Mouse (Mus musculus) cerebellum, adult 8-10 months (tissue): ENCODE measurements around the gene Izumo1r.

Experiments used
- DNase-seq: peaks from one replicate; pipeline ENCODE4 v3.0.0; 2022

The Izumo1r gene

DNA sequence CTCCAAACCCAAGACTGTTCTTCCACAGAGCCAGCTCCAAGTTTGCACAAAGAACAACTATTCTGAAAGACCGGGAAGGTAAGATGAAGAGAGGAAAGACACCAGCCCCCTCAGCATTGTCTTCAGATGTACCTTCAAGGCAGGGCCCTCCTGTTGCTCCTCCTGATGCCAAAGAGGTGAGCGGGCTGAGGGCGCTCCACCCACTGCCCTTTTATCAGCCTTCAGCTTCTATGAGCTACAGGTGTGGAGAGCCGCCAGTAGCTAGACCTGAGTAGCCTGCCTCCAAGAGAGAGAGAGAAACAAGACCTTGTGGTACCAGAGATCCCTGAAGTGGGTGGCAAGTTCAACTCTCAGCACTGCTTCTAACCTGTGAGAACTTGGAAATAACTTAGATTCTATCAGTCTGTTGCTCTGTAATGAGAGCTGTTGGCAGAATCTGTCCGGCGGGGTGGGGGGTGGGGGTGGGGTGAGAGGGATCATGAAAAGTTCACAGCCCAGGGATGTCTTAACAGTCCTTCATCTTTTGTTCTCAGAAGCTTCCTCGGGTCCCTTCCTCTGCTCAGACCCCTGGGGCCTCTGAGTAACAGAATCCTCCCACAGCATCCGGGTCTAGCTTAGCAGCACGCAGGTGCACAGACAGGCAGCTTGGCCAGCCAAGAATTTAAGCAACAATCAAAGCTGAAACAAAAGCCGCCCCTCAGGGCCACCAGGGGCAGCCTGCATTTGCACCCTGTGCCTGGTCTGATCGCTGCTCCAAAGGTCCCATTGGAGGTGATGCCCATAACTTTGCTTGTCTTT, at the start of gene Izumo1r:
Gene Izumo1r, minus strand, starts transcription at position 369 of the 798 bp plus-strand sequence.
- no peak for DNase-seq

DNA sequence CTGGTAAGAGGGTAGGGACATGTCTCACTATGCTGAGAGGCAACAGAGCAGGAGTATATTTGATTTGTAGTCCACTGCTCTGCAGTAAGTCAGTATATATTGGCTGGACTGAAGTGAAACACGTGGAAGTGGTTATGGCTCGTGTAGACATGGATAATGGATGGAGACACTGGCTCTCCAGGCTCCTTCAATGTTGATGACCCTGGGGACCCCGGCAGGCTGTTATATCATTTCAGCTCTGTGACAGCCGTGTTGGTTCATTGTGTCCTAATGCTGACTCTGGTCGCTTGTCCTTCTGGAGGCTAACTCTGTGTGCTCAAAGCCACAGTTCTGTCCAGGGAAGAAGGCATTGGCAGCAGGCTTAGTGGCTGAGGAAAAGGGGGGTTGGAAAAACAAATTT, 47.3 kb upstream of the Izumo1r start:
- DNase-seq = no peak

GRCm38 (mm10) chr9:14948843-14949242, 45.1 kb upstream of the Izumo1r start:
- DNase-seq = no peak

GRCm38 (mm10) chr9:14946677-14947076, 42.9 kb upstream of the Izumo1r start:
- no peak for DNase-seq

- DNase-seq = no peak
Measured at GRCm38 (mm10) chr9:14945919-14946318, 42.2 kb upstream of the Izumo1r start.

GRCm38 (mm10) chr9:14942143-14942720, 38.5 kb upstream of the Izumo1r start:
- DNase-seq = no peak

- no peak for DNase-seq
Measured at GRCm38 (mm10) chr9:14939610-14940009, 35.9 kb upstream of the Izumo1r start.

DNA sequence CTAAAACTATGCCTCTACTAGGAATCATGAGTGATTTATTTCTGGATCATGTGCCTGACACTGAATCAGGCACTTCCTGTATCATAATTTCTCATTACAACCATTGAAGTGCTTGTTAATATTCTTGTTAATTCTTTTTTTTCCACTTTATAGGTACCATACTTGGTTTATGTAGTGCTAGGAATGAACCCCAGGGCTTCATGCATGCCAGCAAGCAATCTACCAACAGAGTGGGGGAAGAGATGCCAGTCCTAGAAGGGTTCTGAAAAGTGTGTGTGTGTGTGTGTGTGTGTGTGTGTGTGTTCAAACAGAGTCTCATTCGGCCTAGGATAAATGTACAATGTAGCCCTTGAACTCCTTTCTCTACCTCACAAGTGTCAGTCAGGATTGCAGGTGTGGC, 33.6 kb upstream of the Izumo1r start:
- no peak for DNase-seq

DNA sequence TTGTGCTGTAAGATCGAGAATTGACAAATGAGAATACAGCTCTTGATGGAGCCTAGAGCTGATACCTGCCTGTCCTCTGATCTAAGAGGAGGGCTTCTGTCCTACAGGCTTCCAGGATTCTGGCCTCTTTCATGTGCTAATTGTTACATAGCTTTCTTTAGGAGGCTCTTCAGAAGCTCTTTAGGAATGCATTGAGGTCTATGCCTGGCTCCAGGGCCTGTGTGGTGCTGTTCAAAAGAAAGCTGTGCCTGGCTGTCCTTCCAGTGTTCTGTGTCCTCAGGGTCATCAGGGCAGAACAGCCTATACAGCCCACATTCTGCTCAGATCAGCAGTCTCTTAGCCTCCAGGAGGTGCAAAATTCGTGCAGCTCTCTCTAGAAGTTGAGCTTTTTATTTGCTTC, 31.1 kb upstream of the Izumo1r start:
- DNase-seq = no peak

GRCm38 (mm10) chr9:14931943-14932342, 28.2 kb upstream of the Izumo1r start:
- DNase-seq = no peak

GRCm38 (mm10) chr9:14931211-14931610, 27.5 kb upstream of the Izumo1r start:
- DNase-seq = no peak

DNA sequence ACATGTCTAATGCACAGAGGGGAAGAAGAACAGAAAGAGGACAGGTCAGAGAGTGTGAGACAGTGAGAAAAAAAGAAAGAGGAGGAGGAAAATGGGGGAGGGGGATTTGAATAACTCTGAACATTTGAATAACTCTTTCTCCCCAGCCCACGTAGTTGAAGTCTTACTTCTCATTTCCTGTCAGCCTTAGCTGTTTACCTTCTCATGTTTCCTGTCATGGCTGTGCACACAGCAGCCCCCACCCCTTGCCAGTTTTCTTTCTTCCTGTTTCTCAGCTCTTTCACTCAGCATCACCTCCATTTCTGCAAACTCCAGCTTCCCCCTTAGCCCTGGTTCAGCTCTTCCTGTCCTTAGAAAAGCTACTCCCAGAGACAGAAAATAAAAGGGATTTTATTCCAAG, 22.8 kb upstream of the Izumo1r start:
- no peak for DNase-seq

DNA sequence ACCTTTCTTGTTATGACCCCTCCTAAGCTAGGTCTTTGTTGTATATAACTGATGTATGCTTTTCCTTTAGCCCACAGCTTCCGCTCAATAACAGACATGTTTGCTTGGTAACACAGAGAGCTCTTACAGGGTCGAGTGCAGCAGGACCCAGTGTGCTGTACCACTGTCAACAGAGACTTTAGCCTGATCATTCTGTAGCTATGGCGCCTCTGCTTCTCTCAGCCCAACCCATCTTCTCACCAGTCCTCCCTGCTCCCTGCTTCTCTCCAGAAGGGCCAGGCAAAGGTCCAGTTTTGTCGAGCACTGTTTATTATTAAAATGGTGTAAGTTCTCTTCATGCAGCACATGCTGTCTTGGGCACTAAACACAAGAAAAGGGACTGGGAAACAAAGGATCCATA, 19.9 kb upstream of the Izumo1r start:
- DNase-seq = no peak

- no peak for DNase-seq
Measured at GRCm38 (mm10) chr9:14921971-14922560, 18.3 kb upstream of the Izumo1r start.

- DNase-seq = no peak
Measured at GRCm38 (mm10) chr9:14921254-14921653, 17.5 kb upstream of the Izumo1r start.

- no peak for DNase-seq
Measured at GRCm38 (mm10) chr9:14920608-14921007, 16.9 kb upstream of the Izumo1r start.

- DNase-seq = no peak
Measured at GRCm38 (mm10) chr9:14918825-14919668, 15.3 kb upstream of the Izumo1r start.

- DNase-seq = no peak
Measured at GRCm38 (mm10) chr9:14917661-14918060, 13.9 kb upstream of the Izumo1r start.

GRCm38 (mm10) chr9:14912037-14912436, 8.3 kb upstream of the Izumo1r start:
- DNase-seq = no peak

DNA sequence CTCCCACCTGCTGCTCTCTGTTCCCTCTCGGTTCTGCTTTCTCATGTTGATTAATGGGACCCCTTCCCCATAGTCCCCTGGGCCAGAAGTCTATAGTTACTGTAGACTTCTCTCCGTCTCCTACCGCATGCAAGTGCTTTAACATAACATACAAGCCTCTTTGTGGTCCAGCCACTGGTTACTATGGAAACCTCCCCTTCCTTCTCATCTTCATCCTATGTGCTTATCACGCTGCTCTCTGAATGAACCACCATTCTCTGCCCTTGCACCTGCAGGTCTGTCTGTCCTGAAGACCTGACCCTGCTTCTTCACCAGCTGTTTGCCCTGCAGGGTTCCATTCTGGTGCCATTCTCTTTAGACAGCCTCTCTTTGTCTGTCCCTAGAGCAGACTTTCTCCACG, 6.2 kb upstream of the Izumo1r start:
- DNase-seq = no peak

DNA sequence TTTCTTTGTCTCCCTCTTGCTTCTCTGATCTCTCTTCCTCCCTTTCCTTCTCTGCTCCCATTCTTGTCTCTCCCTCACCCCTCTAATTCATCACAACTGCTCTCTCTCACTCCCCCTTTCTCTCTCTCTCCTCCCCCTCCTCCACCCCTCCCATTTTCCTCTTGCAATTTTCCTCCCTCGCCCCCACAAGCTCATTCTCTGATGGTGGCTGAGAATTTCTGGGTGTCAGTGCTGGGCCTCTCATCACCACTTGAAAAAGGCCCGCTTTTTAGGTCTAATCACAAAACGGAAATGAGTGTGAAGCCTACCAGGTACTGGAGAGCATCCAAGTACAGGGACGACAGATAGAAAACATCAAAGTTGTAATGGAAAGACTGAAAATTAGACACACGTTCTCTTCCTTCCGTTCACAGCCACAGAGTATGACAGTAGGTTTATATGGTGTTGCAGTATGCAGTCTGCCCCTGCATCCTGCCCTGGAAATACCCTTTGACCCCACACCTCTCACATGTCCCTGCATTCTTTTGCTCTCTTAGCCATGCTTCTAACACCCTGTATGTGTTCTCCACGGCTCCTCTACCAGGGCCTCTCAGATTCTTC, 4.2 kb upstream of the Izumo1r start:
- DNase-seq = no peak

- DNase-seq = no peak
Measured at GRCm38 (mm10) chr9:14905956-14906355, 2.2 kb upstream of the Izumo1r start.
